Mouse (Mus musculus) retina, embryonic 14.5 days (tissue): ENCODE results near the gene Tssk1.

Source experiments
- DNase-seq: peaks from one replicate; pipeline ENCODE4 v3.0.0-alpha.2; 2015; ENCODE audit warnings: low spot score

Tssk1 gene

GRCm38 (mm10) chr16:17945081-17945831 lies 51.2 kb downstream of the Tssk1 start:
- DNase-seq: no peak
